Mouse (Mus musculus) cortical plate, adult 2 months (tissue): ENCODE results near the gene Dnajc12.

Experiments used
- CTCF ChIP-seq: fragments of 200-500 bp; IDR thresholded peaks from 2 replicates; pipeline ENCODE4 v1.5.1; 2011; ENCODE audit warnings: mild to moderate bottlenecking, control low read depth, low read length; ENCODE audit not compliant: insufficient read depth; ENCODE audit errors: extremely low read depth
- POLR2A ChIP-seq: fragments of 200-500 bp; IDR thresholded peaks from 2 replicates; pipeline ENCODE4 v1.6.1; 2011; ENCODE audit warnings: mild to moderate bottlenecking, low read length, control low read depth; ENCODE audit not compliant: insufficient read depth; ENCODE audit errors: extremely low read depth

DNA sequence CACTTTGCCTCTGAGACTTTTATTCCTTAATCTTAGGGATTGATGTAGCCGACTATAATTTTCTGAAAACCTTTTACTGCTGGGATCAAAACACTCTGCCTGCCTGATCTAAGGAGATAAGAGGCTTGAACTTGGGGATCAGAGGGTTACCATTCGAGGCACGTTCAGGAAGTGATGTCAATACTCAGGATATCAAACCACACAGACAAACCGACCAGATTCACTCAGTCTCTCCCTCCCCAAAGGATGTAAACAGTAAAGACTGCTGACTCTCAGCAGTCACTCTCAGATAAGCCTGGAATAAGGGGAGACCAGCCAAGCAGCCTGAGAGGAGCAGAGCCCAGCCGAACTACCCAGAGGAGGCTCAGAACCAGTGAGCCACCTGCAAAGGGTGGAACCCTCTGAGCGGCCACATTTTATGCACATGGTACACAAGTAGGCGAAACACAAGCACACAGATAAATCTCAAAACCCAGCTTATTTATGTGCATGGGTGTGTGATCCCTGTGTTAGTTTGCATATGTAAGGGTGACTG lies 57.5 kb downstream of the Dnajc12 start:
- TF ChIP-seq POLR2A: no peak
- no peak for TF ChIP-seq CTCF
